Mouse (Mus musculus) embryonic fibroblast, embryonic 13.5 days (primary cell): ENCODE results near the gene Cox7b2. TPM values are rescaled to one million over a fixed set of nuclear protein-coding genes. Genes with fewer than 3 reads are reported as not detected.
"Not testable (repeated sequence)": the region's sequence is repeated elsewhere in the genome, so short reads cannot be mapped to it uniquely, and the experiment has no call there.

Source experiments
- H3K27ac ChIP-seq: 2 replicates; pipeline ENCODE4 v1.5.1; 2012; ENCODE audit warnings: low read length, control low read depth, inconsistent platforms; ENCODE audit not compliant: insufficient read depth
- H3K4me1 ChIP-seq: 2 replicates; pipeline ENCODE4 v1.6.1; 2011; ENCODE audit warnings: low read length; ENCODE audit not compliant: control insufficient read depth, insufficient read depth
- H3K4me3 ChIP-seq: 2 replicates; pipeline ENCODE4 v1.5.1; 2011; ENCODE audit warnings: mild to moderate bottlenecking, control low read depth, low read length; ENCODE audit not compliant: insufficient read depth
- CTCF ChIP-seq: IDR thresholded peaks from 2 replicates; pipeline ENCODE4 v1.5.1; 2011; ENCODE audit warnings: mild to moderate bottlenecking, control low read depth, low read length, moderate library complexity, borderline replicate concordance; ENCODE audit not compliant: insufficient read depth
- POLR2A ChIP-seq: IDR thresholded peaks from 2 replicates; pipeline ENCODE4 v1.6.1; 2011; ENCODE audit warnings: low read depth, mild to moderate bottlenecking, control low read depth, low read length, moderate library complexity
- polyA plus RNA-seq: library from polyadenylated mRNA; stranded (reverse); fragments of >200 nt; gene quantifications from 2 replicates; pipeline ENCODE4 v1.2.4, GENCODE M21; 2011; ENCODE audit warnings: low read depth; ENCODE audit not compliant: missing spikeins, insufficient read length

Cox7b2 gene
- not detected in 2 replicates for polyA plus RNA-seq

GRCm38 (mm10) chr5:71548079-71548478, at the start of gene Cox7b2:
Gene Cox7b2, minus strand, starts transcription at chr5:71548205.
- Histone ChIP-seq H3K27ac (no peak within 1 kb of the TSS), H3K4me1 (no peaks in the 10 kb centered on the region), H3K4me3 (no peak within 1 kb of the TSS)
- TF ChIP-seq CTCF (no peak), POLR2A (no peak)

GRCm38 (mm10) chr5:71595321-71595720, 47.3 kb upstream of the Cox7b2 start:
- H3K4me1 ChIP-seq: no peaks in the 10 kb centered on the region
- H3K27ac ChIP-seq: no peak overlapping the region
- TF ChIP-seq CTCF: no peak
- no peak for TF ChIP-seq POLR2A
- H3K4me3 ChIP-seq: no peak overlapping the region

- Histone ChIP-seq H3K4me3 (no peak overlapping the region), H3K4me1 (no peaks in the 10 kb centered on the region), H3K27ac (no peak overlapping the region)
- TF ChIP-seq POLR2A (no peak), CTCF (no peak)
These were observed 45.8 kb upstream of the Cox7b2 start for GRCm38 (mm10) chr5:71593745-71594255.

- Histone ChIP-seq H3K4me1 (no peaks in the 10 kb centered on the region), H3K27ac (no peak overlapping the region), H3K4me3 (no peak overlapping the region)
- no peak for TF ChIP-seq CTCF
- TF ChIP-seq POLR2A: no peak
These were observed 23.7 kb upstream of the Cox7b2 start for GRCm38 (mm10) chr5:71571646-71572237.

- TF ChIP-seq CTCF: no peak
- no peak for TF ChIP-seq POLR2A
- Histone ChIP-seq H3K4me3 (no peak overlapping the region), H3K27ac (no peak overlapping the region), H3K4me1 (no peaks in the 10 kb centered on the region)
These were observed 2.5 kb downstream of the Cox7b2 start for GRCm38 (mm10) chr5:71545554-71545953.

GRCm38 (mm10) chr5:71525486-71525885, 22.5 kb downstream of the Cox7b2 start:
- not testable (repeated sequence) for H3K27ac ChIP-seq, H3K4me3 ChIP-seq, H3K4me1 ChIP-seq

GRCm38 (mm10) chr5:71502058-71502678, 45.8 kb downstream of the Cox7b2 start:
- Histone ChIP-seq H3K4me1 (no peaks in the 10 kb centered on the region), H3K4me3 (no peak overlapping the region), H3K27ac (no peak overlapping the region)
- TF ChIP-seq POLR2A (no peak), CTCF (no peak)

GRCm38 (mm10) chr5:71495621-71496020, 52.4 kb downstream of the Cox7b2 start:
- H3K4me1 ChIP-seq: no peaks in the 10 kb centered on the region
- no peak overlapping the region for H3K4me3 ChIP-seq
- no peak for TF ChIP-seq POLR2A
- TF ChIP-seq CTCF: no peak

GRCm38 (mm10) chr5:71456957-71457356, 91.0 kb downstream of the Cox7b2 start:
- no peaks in the 10 kb centered on the region for H3K4me1 ChIP-seq

More at GRCm38 (mm10) chr5:71495621-71496020, 52.4 kb downstream of the Cox7b2 start:
- H3K27ac ChIP-seq: no peak overlapping the region

GRCm38 (mm10) chr5:71440174-71440573, 107.8 kb downstream of the Cox7b2 start:
- TF ChIP-seq POLR2A (no peak), CTCF (no peak)
- Histone ChIP-seq H3K27ac (no peak overlapping the region), H3K4me1 (no peaks in the 10 kb centered on the region), H3K4me3 (no peak overlapping the region)

More at GRCm38 (mm10) chr5:71456957-71457356, 91.0 kb downstream of the Cox7b2 start:
- H3K27ac ChIP-seq: no peak overlapping the region
- no peak overlapping the region for H3K4me3 ChIP-seq
- TF ChIP-seq CTCF (no peak), POLR2A (no peak)

Other genes starting within 250 kb of the Cox7b2 start
- 7.1 and 7.4 TPM in 2 replicates for gene Gabrb1, start 109.9 kb upstream of the Cox7b2 start, polyA plus RNA-seq
- 4.1 and 5.0 TPM in 2 replicates for gene Gabra4, start 110.1 kb upstream of the Cox7b2 start, polyA plus RNA-seq